In the genomic region with DNA sequence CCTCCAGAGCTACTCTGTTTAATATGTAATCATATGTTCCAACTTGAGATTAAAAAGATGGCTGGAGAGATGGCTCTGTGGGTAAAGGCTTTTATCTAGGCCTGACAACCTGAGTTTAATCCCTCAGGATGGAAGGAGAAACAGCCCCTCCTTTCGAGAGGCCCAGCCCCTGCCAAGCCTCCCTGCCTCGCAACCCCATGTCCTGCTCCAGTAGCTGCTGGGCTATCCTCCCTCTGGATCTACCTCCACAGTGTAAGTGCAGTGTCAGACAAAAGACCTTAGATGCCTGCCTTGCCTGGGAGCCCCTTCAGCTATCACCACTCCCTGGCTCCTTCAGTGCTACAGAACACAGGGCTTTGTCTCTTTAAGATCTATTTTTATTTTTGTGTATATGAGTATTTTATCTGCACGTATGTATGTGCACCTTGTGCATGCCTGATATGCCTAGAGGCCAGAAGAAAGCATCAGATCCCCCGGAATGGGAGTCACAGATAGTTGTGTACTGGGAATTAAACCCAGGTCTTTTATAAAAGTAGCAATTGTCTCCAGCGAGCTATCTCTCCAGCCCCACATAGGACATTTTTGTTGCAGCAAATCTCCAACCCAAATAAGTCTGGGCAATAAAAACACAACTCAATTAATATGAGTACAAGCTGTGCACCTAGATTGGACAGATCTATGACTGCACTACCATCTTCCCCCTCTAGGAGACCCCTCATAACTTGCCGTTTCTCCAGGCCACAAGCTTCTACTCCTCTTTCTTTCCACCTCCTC, we compare ENCODE assay signal across 15 mouse cellular contexts.
DNase-seq lines count a peak whose midpoint lies in the region; ATAC-seq lines count a peak whose summit lies in the region.
"Had no signal": no experiment of that assay in that cellular context is flagged by ENCODE, and none has a peak within 500 bp of the region (broad histone marks: within the 10 kb centered on the region; RNA-seq: fewer than 3 reads in every experiment).

No protein-coding gene starts in this region.

- no peak overlapping the region for H3K4me3 ChIP-seq in forebrain, embryonic 10.5 days
- no peak overlapping the region for H3K4me3 ChIP-seq in forebrain, embryonic 11.5 days (ENCODE audit: low read depth, low read length)
- H3K4me3 ChIP-seq in liver, embryonic 11.5 days (ENCODE audit: low read depth, low read length): no peak overlapping the region
- H3K4me3 ChIP-seq: forebrain, embryonic 13.5 days; heart, embryonic 13.5 days; neural tube, embryonic 13.5 days had no signal

- peaks cover 53% of the 10 kb centered on the region for H3K36me3 ChIP-seq in forebrain, embryonic 10.5 days (replicated peaks)
- H3K36me3 ChIP-seq in forebrain, embryonic 11.5 days (ENCODE audit: control insufficient read depth, insufficient read depth, low read length): no peaks in the 10 kb centered on the region; the same call in 1 of the 2 replicates
- H3K36me3 ChIP-seq in liver, embryonic 11.5 days (ENCODE audit: control insufficient read depth, insufficient read depth, low read length): no peaks in the 10 kb centered on the region
- H3K36me3 ChIP-seq: G1E; heart, embryonic 13.5 days; neural tube, embryonic 13.5 days had no signal

- WGBS in forebrain, embryonic 10.5 days: 58% methylated on average over 6 of the region's 6 CpGs
- 63% methylated on average over 6 of the region's 6 CpGs for WGBS in forebrain, embryonic 11.5 days
- WGBS in liver, embryonic 11.5 days: 55% methylated on average over 6 of the region's 6 CpGs

- DNase-seq in forebrain, embryonic 10.5 days (ENCODE audit: extremely low spot score, low spot score): no peak
- DNase-seq in forebrain, embryonic 11.5 days (ENCODE audit: low spot score): no peak
- no peak for DNase-seq in liver, embryonic 11.5 days (ENCODE audit: low spot score)
- DNase-seq in liver (no peak), MN1 (ENCODE audit: low spot score) (no peak)
- DNase-seq in retina, postnatal 1 day: peak; percentile 50
- DNase-seq in ovary, postnatal 14 days (ENCODE audit: low spot score): no peak
- DNase-seq: adrenal gland, postnatal 36 days; cerebellum, adult 18-20 months; gastrocnemius, postnatal 14 days had no signal

- H3K4me1 ChIP-seq in forebrain, embryonic 10.5 days: peaks cover 75% of the 10 kb centered on the region
- peaks cover 18% of the 10 kb centered on the region for H3K4me1 ChIP-seq in forebrain, embryonic 11.5 days (replicated peaks; ENCODE audit: control insufficient read depth, insufficient read depth, low read length)
- H3K4me1 ChIP-seq in liver, embryonic 11.5 days (replicated peaks; ENCODE audit: control insufficient read depth, insufficient read depth, low read length): no peaks in the 10 kb centered on the region; the same call in 1 of the 2 replicates

- H3K27me3 ChIP-seq in forebrain, embryonic 10.5 days (ENCODE audit: poor library complexity, severe bottlenecking): peaks cover 5% of the 10 kb centered on the region
- H3K27me3 ChIP-seq in forebrain, embryonic 11.5 days (ENCODE audit: control insufficient read depth, insufficient read depth, low read length): no peaks in the 10 kb centered on the region
- H3K27me3 ChIP-seq in liver, embryonic 11.5 days (replicated peaks; ENCODE audit: control insufficient read depth, insufficient read depth, low read length): 0 out of 2 replicates have a peak, but pooled peaks cover 2% of the 10 kb centered on the region
- H3K27me3 ChIP-seq: forebrain, embryonic 13.5 days had no signal

- no peaks in the 10 kb centered on the region for H3K9me3 ChIP-seq in forebrain, embryonic 10.5 days
- no peaks in the 10 kb centered on the region for H3K9me3 ChIP-seq in forebrain, embryonic 11.5 days (ENCODE audit: control insufficient read depth, low read length)
- H3K9me3 ChIP-seq in liver, embryonic 11.5 days (ENCODE audit: control insufficient read depth, low read length): no peaks in the 10 kb centered on the region
- H3K9me3 ChIP-seq: forebrain, embryonic 13.5 days; heart, embryonic 13.5 days; neural tube, embryonic 13.5 days had no signal

- H3K27ac ChIP-seq in forebrain, embryonic 10.5 days: peak overlapping the region; percentile 62
- no peak overlapping the region for H3K27ac ChIP-seq in forebrain, embryonic 11.5 days (ENCODE audit: low read depth, low read length)
- H3K27ac ChIP-seq in liver, embryonic 11.5 days (ENCODE audit: low read depth, low read length): no peak overlapping the region
- H3K27ac ChIP-seq: forebrain, embryonic 13.5 days; heart, embryonic 13.5 days; neural tube, embryonic 13.5 days had no signal

- ATAC-seq in forebrain, embryonic 11.5 days (replicated peaks; ENCODE audit: low FRiP score): no peak
- peak; percentile 49 for ATAC-seq in liver, embryonic 11.5 days (replicated peaks; ENCODE audit: low FRiP score)
- ATAC-seq in megakaryocyte progenitor cell, adult 5-6 weeks (replicated peaks; ENCODE audit: poor library complexity): peak; percentile 59; the same call in 1 of the 2 replicates
- ATAC-seq: forebrain, embryonic 13.5 days had no signal

- no peak overlapping the region for H3K4me2 ChIP-seq in forebrain, embryonic 11.5 days (ENCODE audit: low read depth, low read length, severe bottlenecking)
- no peak overlapping the region for H3K4me2 ChIP-seq in liver, embryonic 11.5 days
- H3K4me2 ChIP-seq: forebrain, embryonic 13.5 days; heart, embryonic 13.5 days; neural tube, embryonic 13.5 days had no signal

- H3K9ac ChIP-seq in forebrain, embryonic 11.5 days (ENCODE audit: low read length): no peak overlapping the region
- H3K9ac ChIP-seq in liver, embryonic 11.5 days (ENCODE audit: low read depth, low read length): no peak overlapping the region
- H3K9ac ChIP-seq: forebrain, embryonic 13.5 days; heart, embryonic 13.5 days; neural tube, embryonic 13.5 days had no signal
